Mouse (Mus musculus) ES-Bruce4 (cell line): ENCODE measurements around the gene Lmbrd1. TPM values are rescaled to one million over a fixed set of nuclear protein-coding genes. Genes with fewer than 3 reads are reported as not detected.
A peak's percentile ranks its signal among the peaks of the same experiment; 100 is the strongest.
"Not testable (repeated sequence)": the region's sequence is repeated elsewhere in the genome, so short reads cannot be mapped to it uniquely, and the experiment has no call there.

Experiments used
- H3K27ac ChIP-seq: 2 replicates; pipeline ENCODE4 v1.5.1; 2012; ENCODE audit warnings: low read length, inconsistent platforms; ENCODE audit not compliant: insufficient read depth
- H3K27me3 ChIP-seq: 2 replicates; pipeline ENCODE4 v1.6.1; 2012; ENCODE audit warnings: mild to moderate bottlenecking, low read length, inconsistent platforms; ENCODE audit not compliant: control insufficient read depth, poor library complexity, insufficient read depth, severe bottlenecking
- H3K36me3 ChIP-seq: 2 replicates; pipeline ENCODE4 v1.6.1; 2012; ENCODE audit warnings: inconsistent platforms, mild to moderate bottlenecking, low read length, moderate library complexity; ENCODE audit not compliant: control insufficient read depth, poor library complexity, insufficient read depth, severe bottlenecking
- H3K4me1 ChIP-seq: one replicate; pipeline ENCODE4 v1.8.1; 2011; ENCODE audit warnings: low read length; ENCODE audit not compliant: control insufficient read depth, insufficient read depth
- H3K4me3 ChIP-seq: 2 replicates; pipeline ENCODE4 v1.5.1; 2011; ENCODE audit warnings: low read depth, mild to moderate bottlenecking, low read length
- H3K9ac ChIP-seq: 2 replicates; pipeline ENCODE4 v1.6.1; 2012; ENCODE audit warnings: low read depth, mild to moderate bottlenecking, inconsistent platforms; ENCODE audit not compliant: poor library complexity, severe bottlenecking
- H3K9me3 ChIP-seq: replicated peaks from 2 replicates; pipeline ENCODE4 v1.6.1; 2012; ENCODE audit warnings: mild to moderate bottlenecking, low read length, inconsistent platforms; ENCODE audit not compliant: control insufficient read depth, poor library complexity, insufficient read depth, severe bottlenecking
- CTCF ChIP-seq: IDR thresholded peaks from one replicate; pipeline ENCODE4 v1.8.1; 2011; ENCODE audit warnings: low read depth, low read length
- EP300 ChIP-seq: IDR thresholded peaks from 2 replicates; pipeline ENCODE4 v1.6.1; 2011; ENCODE audit warnings: low read depth, low read length; ENCODE audit not compliant: insufficient read depth
- POLR2A ChIP-seq: IDR thresholded peaks from one replicate; pipeline ENCODE4 v1.8.1; 2011; ENCODE audit warnings: low read length; ENCODE audit not compliant: insufficient read depth
- polyA plus RNA-seq: library from polyadenylated mRNA; stranded (reverse); fragments of >200 nt; gene quantifications from 2 replicates; pipeline ENCODE4 v1.2.4, GENCODE M21; 2011; ENCODE audit warnings: low read depth; ENCODE audit not compliant: missing spikeins, insufficient read depth, insufficient read length

The Lmbrd1 gene
- polyA plus RNA-seq: 27.9 and 32.0 TPM in 2 replicates

GRCm38 (mm10) chr1:24678205-24678917 lies at the start of gene Lmbrd1:
Gene Lmbrd1, plus strand, starts transcription at chr1:24678630.
- Histone ChIP-seq H3K27ac (no peak within 1 kb of the TSS), H3K9me3 (no peaks in the 10 kb centered on the region; the same call in 1 of the 2 replicates), H3K27me3 (no peaks in the 10 kb centered on the region), H3K36me3 (no peaks in the 10 kb centered on the region), H3K4me1 (no peaks in the 10 kb centered on the region), H3K9ac (peak within 1 kb of the TSS; percentile 74), H3K4me3 (peak within 1 kb of the TSS; percentile 85)
- TF ChIP-seq EP300 (0 out of 2 replicates have a peak, but pooled peaks have one; percentile 45), POLR2A (no peak), CTCF (peak; percentile 63)

GRCm38 (mm10) chr1:24633553-24634132 lies 44.8 kb upstream of the Lmbrd1 start:
- Histone ChIP-seq H3K4me1 (no peaks in the 10 kb centered on the region), H3K27me3 (no peaks in the 10 kb centered on the region)

GRCm38 (mm10) chr1:24650100-24650499 lies 28.3 kb upstream of the Lmbrd1 start:
- no peaks in the 10 kb centered on the region for H3K36me3 ChIP-seq

More at GRCm38 (mm10) chr1:24633553-24634132, 44.8 kb upstream of the Lmbrd1 start:
- H3K9ac ChIP-seq: no peak overlapping the region
- no peak overlapping the region for H3K27ac ChIP-seq
- H3K36me3 ChIP-seq: no peaks in the 10 kb centered on the region
- H3K9me3 ChIP-seq: no peaks in the 10 kb centered on the region
- no peak for TF ChIP-seq POLR2A
- TF ChIP-seq CTCF: no peak
- no peak for TF ChIP-seq EP300
- no peak overlapping the region for H3K4me3 ChIP-seq

GRCm38 (mm10) chr1:24659914-24660313 lies 18.5 kb upstream of the Lmbrd1 start:
- Histone ChIP-seq H3K36me3 (no peaks in the 10 kb centered on the region), H3K4me1 (no peaks in the 10 kb centered on the region), H3K9ac (no peak overlapping the region), H3K4me3 (no peak overlapping the region), H3K9me3 (no peaks in the 10 kb centered on the region), H3K27me3 (no peaks in the 10 kb centered on the region), H3K27ac (no peak overlapping the region)
- no peak for TF ChIP-seq EP300
- TF ChIP-seq POLR2A: no peak
- TF ChIP-seq CTCF: no peak

More at GRCm38 (mm10) chr1:24650100-24650499, 28.3 kb upstream of the Lmbrd1 start:
- Histone ChIP-seq H3K9ac (no peak overlapping the region), H3K27ac (no peak overlapping the region), H3K9me3 (no peaks in the 10 kb centered on the region), H3K27me3 (no peaks in the 10 kb centered on the region), H3K4me3 (no peak overlapping the region), H3K4me1 (no peaks in the 10 kb centered on the region)
- no peak for TF ChIP-seq EP300
- TF ChIP-seq POLR2A: no peak
- TF ChIP-seq CTCF: no peak

GRCm38 (mm10) chr1:24660662-24661061 lies 17.8 kb upstream of the Lmbrd1 start:
- not testable (repeated sequence) for H3K27me3 ChIP-seq, H3K4me1 ChIP-seq, H3K4me3 ChIP-seq, H3K9me3 ChIP-seq, H3K27ac ChIP-seq, H3K36me3 ChIP-seq, H3K9ac ChIP-seq

GRCm38 (mm10) chr1:24661551-24661950 lies 16.9 kb upstream of the Lmbrd1 start:
- no peak overlapping the region for H3K9ac ChIP-seq
- no peaks in the 10 kb centered on the region for H3K4me1 ChIP-seq
- H3K36me3 ChIP-seq: no peaks in the 10 kb centered on the region
- H3K27ac ChIP-seq: no peak overlapping the region
- TF ChIP-seq POLR2A (no peak), CTCF (no peak), EP300 (no peak)
- H3K27me3 ChIP-seq: no peaks in the 10 kb centered on the region
- H3K9me3 ChIP-seq: no peaks in the 10 kb centered on the region
- H3K4me3 ChIP-seq: no peak overlapping the region
